Mouse (Mus musculus) testis, adult 2 months (tissue): ENCODE data around the gene Grik2.

ENCODE experiments used
- CTCF ChIP-seq: fragments of 200-500 bp; IDR thresholded peaks from 2 replicates; pipeline ENCODE4 v1.5.1; 2012; ENCODE audit warnings: low read depth, mild to moderate bottlenecking, inconsistent platforms, low read length, moderate library complexity; ENCODE audit not compliant: control insufficient read depth, insufficient read depth, insufficient replicate concordance
- POLR2A ChIP-seq: fragments of 200-500 bp; IDR thresholded peaks from 2 replicates; pipeline ENCODE4 v1.6.1; 2012; ENCODE audit warnings: low read depth, mild to moderate bottlenecking, inconsistent platforms, low read length, moderate library complexity; ENCODE audit not compliant: control insufficient read depth

- TF ChIP-seq CTCF (no peak), POLR2A (no peak)
Measured at GRCm38 (mm10) chr10:49573514-49573913, 215.1 kb downstream of the Grik2 start.
